Mouse (Mus musculus): ENCODE measurements around the gene Ica1.

GRCm38 (mm10) chr6:8617369-8617768, 160.9 kb downstream of the Ica1 start:
- no peak for TF ChIP-seq CTCF (IDR thresholded peaks at IDR 0.05)
- TF ChIP-seq EP300 (IDR thresholded peaks at IDR 0.05) = no peak
